In the genomic region with DNA sequence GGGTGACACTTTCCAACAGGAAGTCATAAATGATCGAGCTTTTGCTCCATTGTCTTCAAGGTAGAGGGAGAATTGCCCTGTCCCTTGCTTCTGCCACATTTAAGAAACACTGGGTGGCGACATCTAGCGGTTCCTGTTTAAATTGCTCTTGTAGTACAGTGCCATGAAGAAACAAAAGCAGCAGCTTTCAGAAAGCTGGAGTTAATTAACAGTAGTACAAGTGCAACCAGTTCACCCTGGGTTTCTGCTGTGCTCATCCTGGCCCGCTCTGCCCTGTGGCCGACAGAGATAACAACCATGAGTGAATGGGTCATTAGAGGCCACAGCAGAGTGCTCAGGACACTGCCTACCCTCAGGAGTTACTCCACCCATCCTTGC, we compare ENCODE assay signal across 8 mouse cellular contexts.
DNase-seq lines count a peak whose midpoint lies in the region; ATAC-seq and TF ChIP-seq lines count a peak whose summit lies in the region.

No protein-coding gene starts in this region.

- no peak for TF ChIP-seq POLR2A in spleen, adult 2 months (IDR thresholded peaks at IDR 0.05; ENCODE audit: low read depth, low read length)

- H3K9me3 ChIP-seq in embryonic facial prominence, embryonic 13.5 days = no peaks in the 10 kb centered on the region
- H3K9me3 ChIP-seq in midbrain, embryonic 12.5 days = no peaks in the 10 kb centered on the region

- peaks cover 16% of the 10 kb centered on the region for H3K4me1 ChIP-seq in embryonic facial prominence, embryonic 13.5 days
- H3K4me1 ChIP-seq in midbrain, embryonic 12.5 days = peaks cover 3% of the 10 kb centered on the region
- H3K4me1 ChIP-seq in spleen, adult 2 months (ENCODE audit: control insufficient read depth, insufficient read depth, insufficient read length) = no peaks in the 10 kb centered on the region

- peak; percentile 36; the same call in 1 of the 2 replicates for TF ChIP-seq CTCF in spleen, adult 2 months (IDR thresholded peaks at IDR 0.05; ENCODE audit: extremely low read depth, insufficient read depth, insufficient read length, insufficient replicate concordance)

- 2% methylated on average over 5 of the region's 5 CpGs for WGBS in embryonic facial prominence, embryonic 13.5 days
- WGBS in midbrain, embryonic 12.5 days = 6% methylated on average over 5 of the region's 5 CpGs
- 3% methylated on average over 5 of the region's 5 CpGs for WGBS in spleen, adult 2 months

- peak overlapping the region; percentile 31; the same call in 1 of the 2 replicates for H3K4me2 ChIP-seq in embryonic facial prominence, embryonic 13.5 days
- no peak overlapping the region for H3K4me2 ChIP-seq in midbrain, embryonic 12.5 days (replicated peaks)

- peak; percentile 79 for DNase-seq in 416B (ENCODE audit: low read depth)
- DNase-seq in adrenal gland, postnatal 25 days = peak; percentile 56
- peak; percentile 86 to 92 for DNase-seq in heart, adult 18-20 months
- peak; percentile 63 for DNase-seq in kidney, adult 11 months
- DNase-seq in left cerebral cortex, postnatal 36 days (ENCODE audit: low spot score in 2 of 2) = peak; percentile 61 to 83
- DNase-seq in spleen, adult 2 months (ENCODE audit: low read depth in 1 of 2, low spot score in 2 of 2) = peak; percentile 41 to 64

- intact Hi-C loops in left cerebral cortex, postnatal 36 days (cut with DNase I) = loop anchor here (2.0 to 5.0 kb wide), 2 partner anchors 166 to 329 kb away; a partner anchor contains a TSS

- no peak overlapping the region for H3K4me3 ChIP-seq in embryonic facial prominence, embryonic 13.5 days
- no peak overlapping the region for H3K4me3 ChIP-seq in midbrain, embryonic 12.5 days
- no peak overlapping the region for H3K4me3 ChIP-seq in spleen, adult 2 months (ENCODE audit: extremely low read depth, insufficient read depth, insufficient read length)

- peak; percentile 71; the same call in 1 of the 2 replicates for ATAC-seq in embryonic facial prominence, embryonic 13.5 days (ENCODE audit: insufficient number of reproducible peaks, insufficient read depth, low FRiP score, low TSS enrichment, low read depth)
- peak; percentile 62 for ATAC-seq in midbrain, embryonic 12.5 days (ENCODE audit: low FRiP score, low read depth)

- no peaks in the 10 kb centered on the region for H3K36me3 ChIP-seq in embryonic facial prominence, embryonic 13.5 days
- H3K36me3 ChIP-seq in midbrain, embryonic 12.5 days = no peaks in the 10 kb centered on the region
- H3K36me3 ChIP-seq in spleen, adult 2 months (ENCODE audit: control insufficient read depth, insufficient read depth, low read length) = no peaks in the 10 kb centered on the region

- H3K9ac ChIP-seq in embryonic facial prominence, embryonic 13.5 days = no peak overlapping the region
- H3K9ac ChIP-seq in midbrain, embryonic 12.5 days (replicated peaks) = no peak overlapping the region

- H3K27me3 ChIP-seq in embryonic facial prominence, embryonic 13.5 days = 0 out of 2 replicates have a peak, but pooled peaks cover 4% of the 10 kb centered on the region
- no peaks in the 10 kb centered on the region for H3K27me3 ChIP-seq in midbrain, embryonic 12.5 days
- H3K27me3 ChIP-seq in spleen, adult 2 months (ENCODE audit: control insufficient read depth, insufficient read depth, low read length) = no peaks in the 10 kb centered on the region

- H3K27ac ChIP-seq in embryonic facial prominence, embryonic 13.5 days = no peak overlapping the region
- H3K27ac ChIP-seq in midbrain, embryonic 12.5 days (replicated peaks) = no peak overlapping the region
- no peak overlapping the region for H3K27ac ChIP-seq in spleen, adult 2 months (ENCODE audit: insufficient read depth, low read length)
